Mouse (Mus musculus): ENCODE measurements around the gene Nckap5. TPM values are rescaled to one million over a fixed set of nuclear protein-coding genes. Genes with fewer than 3 reads are reported as not detected.

Nckap5 gene
- polyA plus RNA-seq, 1 experiment from 2014 or later = 3.2 TPM

GRCm38 (mm10) chr1:126560931-126561330, 269.7 kb downstream of the Nckap5 start:
- H3K27ac ChIP-seq (ENCODE audit: low read depth, low read length) = no peak overlapping the region

GRCm38 (mm10) chr1:126557791-126558294, 272.8 kb downstream of the Nckap5 start:
- no peak overlapping the region for H3K4me2 ChIP-seq
- H3K9me3 ChIP-seq (replicated peaks; ENCODE audit: control insufficient read depth, low read length) = no peaks in the 10 kb centered on the region
- no peak overlapping the region for H3K9ac ChIP-seq (ENCODE audit: low read depth, low read length)
- no peaks in the 10 kb centered on the region for H3K36me3 ChIP-seq (ENCODE audit: control insufficient read depth, insufficient read depth, low read length)
- H3K27me3 ChIP-seq (ENCODE audit: control insufficient read depth, insufficient read depth, low read length) = no peaks in the 10 kb centered on the region
- no peak for ATAC-seq (replicated peaks; ENCODE audit: insufficient number of reproducible peaks, low FRiP score, low TSS enrichment)
- no peaks in the 10 kb centered on the region for H3K4me1 ChIP-seq (ENCODE audit: control insufficient read depth, insufficient read depth, low read length)
- WGBS (ENCODE audit: insufficient replicate concordance) = 82% methylated on average over 12 of the region's 12 CpGs
- no peak overlapping the region for H3K27ac ChIP-seq (ENCODE audit: low read depth, low read length)
- H3K4me3 ChIP-seq (ENCODE audit: low read depth, low read length) = no peak overlapping the region

More at GRCm38 (mm10) chr1:126560931-126561330, 269.7 kb downstream of the Nckap5 start:
- Histone ChIP-seq H3K9me3 (replicated peaks; ENCODE audit: control insufficient read depth, low read length) (no peaks in the 10 kb centered on the region), H3K9ac (ENCODE audit: low read depth, low read length) (no peak overlapping the region), H3K36me3 (ENCODE audit: control insufficient read depth, insufficient read depth, low read length) (no peaks in the 10 kb centered on the region), H3K4me1 (ENCODE audit: control insufficient read depth, insufficient read depth, low read length) (no peaks in the 10 kb centered on the region), H3K4me2 (no peak overlapping the region), H3K4me3 (ENCODE audit: low read depth, low read length) (no peak overlapping the region), H3K27me3 (ENCODE audit: control insufficient read depth, insufficient read depth, low read length) (no peaks in the 10 kb centered on the region)
- ATAC-seq (replicated peaks; ENCODE audit: insufficient number of reproducible peaks, low FRiP score, low TSS enrichment) = no peak
- WGBS (ENCODE audit: insufficient replicate concordance) = 78% methylated on average over 7 of the region's 7 CpGs

- no peak for ATAC-seq (replicated peaks; ENCODE audit: insufficient number of reproducible peaks, low FRiP score, low TSS enrichment)
- H3K9me3 ChIP-seq (replicated peaks; ENCODE audit: control insufficient read depth, low read length) = no peaks in the 10 kb centered on the region
- H3K4me1 ChIP-seq (ENCODE audit: control insufficient read depth, insufficient read depth, low read length) = no peaks in the 10 kb centered on the region
- H3K27ac ChIP-seq (ENCODE audit: low read depth, low read length) = no peak overlapping the region
- H3K9ac ChIP-seq (ENCODE audit: low read depth, low read length) = no peak overlapping the region
- H3K4me3 ChIP-seq (ENCODE audit: low read depth, low read length) = no peak overlapping the region
- no peaks in the 10 kb centered on the region for H3K36me3 ChIP-seq (ENCODE audit: control insufficient read depth, insufficient read depth, low read length)
- H3K4me2 ChIP-seq = no peak overlapping the region
- H3K27me3 ChIP-seq (ENCODE audit: control insufficient read depth, insufficient read depth, low read length) = 0 out of 2 replicates have a peak, but pooled peaks cover 3% of the 10 kb centered on the region
- WGBS (ENCODE audit: insufficient replicate concordance) = 73% methylated on average over 7 of the region's 7 CpGs
These were observed 282.6 kb downstream of the Nckap5 start for GRCm38 (mm10) chr1:126547979-126548378.

GRCm38 (mm10) chr1:126544471-126544870, 286.1 kb downstream of the Nckap5 start:
- 44% methylated on average over 4 of the region's 4 CpGs for WGBS (ENCODE audit: insufficient replicate concordance)
- H3K4me3 ChIP-seq (ENCODE audit: low read depth, low read length) = no peak overlapping the region

GRCm38 (mm10) chr1:126537223-126537757, 293.3 kb downstream of the Nckap5 start:
- H3K9ac ChIP-seq (ENCODE audit: low read depth, low read length) = no peak overlapping the region
- H3K36me3 ChIP-seq (ENCODE audit: control insufficient read depth, insufficient read depth, low read length) = no peaks in the 10 kb centered on the region
- H3K9me3 ChIP-seq (replicated peaks; ENCODE audit: control insufficient read depth, low read length) = no peaks in the 10 kb centered on the region
- no peak overlapping the region for H3K4me3 ChIP-seq (ENCODE audit: low read depth, low read length)
- 80% methylated on average over 6 of the region's 6 CpGs for WGBS (ENCODE audit: insufficient replicate concordance)
- H3K4me1 ChIP-seq (ENCODE audit: control insufficient read depth, insufficient read depth, low read length) = no peaks in the 10 kb centered on the region
- no peak overlapping the region for H3K27ac ChIP-seq (ENCODE audit: low read depth, low read length)
- H3K27me3 ChIP-seq (ENCODE audit: control insufficient read depth, insufficient read depth, low read length) = no peaks in the 10 kb centered on the region
- ATAC-seq (replicated peaks; ENCODE audit: insufficient number of reproducible peaks, low FRiP score, low TSS enrichment) = no peak
- H3K4me2 ChIP-seq = no peak overlapping the region

More at GRCm38 (mm10) chr1:126544471-126544870, 286.1 kb downstream of the Nckap5 start:
- Histone ChIP-seq H3K27ac (ENCODE audit: low read depth, low read length) (no peak overlapping the region), H3K4me2 (no peak overlapping the region), H3K9me3 (replicated peaks; ENCODE audit: control insufficient read depth, low read length) (no peaks in the 10 kb centered on the region), H3K9ac (ENCODE audit: low read depth, low read length) (no peak overlapping the region), H3K27me3 (ENCODE audit: control insufficient read depth, insufficient read depth, low read length) (no peaks in the 10 kb centered on the region), H3K36me3 (ENCODE audit: control insufficient read depth, insufficient read depth, low read length) (no peaks in the 10 kb centered on the region), H3K4me1 (ENCODE audit: control insufficient read depth, insufficient read depth, low read length) (no peaks in the 10 kb centered on the region)
- no peak for ATAC-seq (replicated peaks; ENCODE audit: insufficient number of reproducible peaks, low FRiP score, low TSS enrichment)

GRCm38 (mm10) chr1:126535527-126535926, 295.1 kb downstream of the Nckap5 start:
- Histone ChIP-seq H3K4me1 (ENCODE audit: control insufficient read depth, insufficient read depth, low read length) (no peaks in the 10 kb centered on the region), H3K9me3 (replicated peaks; ENCODE audit: control insufficient read depth, low read length) (no peaks in the 10 kb centered on the region), H3K4me2 (no peak overlapping the region), H3K27me3 (ENCODE audit: control insufficient read depth, insufficient read depth, low read length) (no peaks in the 10 kb centered on the region), H3K9ac (ENCODE audit: low read depth, low read length) (no peak overlapping the region), H3K36me3 (ENCODE audit: control insufficient read depth, insufficient read depth, low read length) (no peaks in the 10 kb centered on the region), H3K27ac (ENCODE audit: low read depth, low read length) (no peak overlapping the region), H3K4me3 (ENCODE audit: low read depth, low read length) (no peak overlapping the region)
- 74% methylated on average over 1 of the region's 1 CpGs for WGBS (ENCODE audit: insufficient replicate concordance)
- no peak for ATAC-seq (replicated peaks; ENCODE audit: insufficient number of reproducible peaks, low FRiP score, low TSS enrichment)

- H3K4me3 ChIP-seq (ENCODE audit: low read depth, low read length) = no peak overlapping the region
- WGBS (ENCODE audit: insufficient replicate concordance) = 57% methylated on average over 2 of the region's 2 CpGs
- no peak overlapping the region for H3K4me2 ChIP-seq
- H3K36me3 ChIP-seq (ENCODE audit: control insufficient read depth, insufficient read depth, low read length) = no peaks in the 10 kb centered on the region
- ATAC-seq (replicated peaks; ENCODE audit: insufficient number of reproducible peaks, low FRiP score, low TSS enrichment) = no peak
- H3K27ac ChIP-seq (ENCODE audit: low read depth, low read length) = no peak overlapping the region
- H3K4me1 ChIP-seq (ENCODE audit: control insufficient read depth, insufficient read depth, low read length) = no peaks in the 10 kb centered on the region
- H3K9me3 ChIP-seq (replicated peaks; ENCODE audit: control insufficient read depth, low read length) = no peaks in the 10 kb centered on the region
- H3K9ac ChIP-seq (ENCODE audit: low read depth, low read length) = no peak overlapping the region
- H3K27me3 ChIP-seq (ENCODE audit: control insufficient read depth, insufficient read depth, low read length) = no peaks in the 10 kb centered on the region
These were observed 296.6 kb downstream of the Nckap5 start for GRCm38 (mm10) chr1:126534046-126534445.

GRCm38 (mm10) chr1:126528043-126528598, 302.5 kb downstream of the Nckap5 start:
- H3K36me3 ChIP-seq (ENCODE audit: control insufficient read depth, insufficient read depth, low read length) = no peaks in the 10 kb centered on the region
- H3K27me3 ChIP-seq (ENCODE audit: control insufficient read depth, insufficient read depth, low read length) = no peaks in the 10 kb centered on the region
- H3K9me3 ChIP-seq (replicated peaks; ENCODE audit: control insufficient read depth, low read length) = no peaks in the 10 kb centered on the region
- H3K27ac ChIP-seq (ENCODE audit: low read depth, low read length) = no peak overlapping the region
- H3K4me3 ChIP-seq (ENCODE audit: low read depth, low read length) = no peak overlapping the region
- no peak overlapping the region for H3K9ac ChIP-seq (ENCODE audit: low read depth, low read length)
- no peaks in the 10 kb centered on the region for H3K4me1 ChIP-seq (ENCODE audit: control insufficient read depth, insufficient read depth, low read length)
- H3K4me2 ChIP-seq = no peak overlapping the region
- WGBS (ENCODE audit: insufficient replicate concordance) = 86% methylated on average over 7 of the region's 7 CpGs
- no peak for ATAC-seq (replicated peaks; ENCODE audit: insufficient number of reproducible peaks, low FRiP score, low TSS enrichment)

- no peak overlapping the region for H3K4me2 ChIP-seq
These were observed 312.5 kb downstream of the Nckap5 start for GRCm38 (mm10) chr1:126518067-126518466.

More at GRCm38 (mm10) chr1:126518067-126518466, 312.5 kb downstream of the Nckap5 start:
- Histone ChIP-seq H3K9me3 (replicated peaks; ENCODE audit: control insufficient read depth, low read length) (no peaks in the 10 kb centered on the region), H3K9ac (ENCODE audit: low read depth, low read length) (no peak overlapping the region), H3K27ac (ENCODE audit: low read depth, low read length) (no peak overlapping the region), H3K27me3 (ENCODE audit: control insufficient read depth, insufficient read depth, low read length) (no peaks in the 10 kb centered on the region), H3K4me1 (ENCODE audit: control insufficient read depth, insufficient read depth, low read length) (no peaks in the 10 kb centered on the region), H3K36me3 (ENCODE audit: control insufficient read depth, insufficient read depth, low read length) (no peaks in the 10 kb centered on the region), H3K4me3 (ENCODE audit: low read depth, low read length) (no peak overlapping the region)
- no peak for ATAC-seq (replicated peaks; ENCODE audit: insufficient number of reproducible peaks, low FRiP score, low TSS enrichment)
- WGBS (ENCODE audit: insufficient replicate concordance) = 81% methylated on average over 3 of the region's 3 CpGs
